Mouse (Mus musculus) heart, embryonic 11.5 days (tissue): ENCODE data around the gene Las1l. TPM values are rescaled to one million over a fixed set of nuclear protein-coding genes. Genes with fewer than 3 reads are reported as not detected.
"Not testable (repeated sequence)": the region's sequence is repeated elsewhere in the genome, so short reads cannot be mapped to it uniquely, and the experiment has no call there.

Experiments used
- ATAC-seq: fragments of 200-750 bp; cut with Nextera tagmentation; replicated peaks from 2 replicates; pipeline ENCODE4 v1.8.0; 2017; ENCODE audit warnings: moderate library complexity; ENCODE audit not compliant: insufficient number of reproducible peaks, low FRiP score, low TSS enrichment
- H3K27ac ChIP-seq: fragments of 300-500 bp; sonication (generic); 2 replicates; pipeline ENCODE4 v1.5.1; 2014; ENCODE audit warnings: mild to moderate bottlenecking, low read depth, low read length
- H3K27me3 ChIP-seq: fragments of 300-500 bp; sonication (generic); 2 replicates; pipeline ENCODE4 v1.6.1; 2014; ENCODE audit warnings: mild to moderate bottlenecking, low read length, mixed read lengths; ENCODE audit not compliant: control insufficient read depth, insufficient read depth
- H3K36me3 ChIP-seq: fragments of 300-500 bp; sonication (generic); 2 replicates; pipeline ENCODE4 v1.6.1; 2014; ENCODE audit warnings: mild to moderate bottlenecking, low read length, moderate library complexity, mixed read lengths; ENCODE audit not compliant: control insufficient read depth, insufficient read depth
- H3K4me1 ChIP-seq: fragments of 300-500 bp; sonication (generic); 2 replicates; pipeline ENCODE4 v1.6.1; 2014; ENCODE audit warnings: low read length; ENCODE audit not compliant: control insufficient read depth, insufficient read depth
- H3K4me2 ChIP-seq: fragments of 300-500 bp; sonication (generic); 2 replicates; pipeline ENCODE4 v1.6.1; 2014; ENCODE audit warnings: mild to moderate bottlenecking, moderate library complexity
- H3K4me3 ChIP-seq: fragments of 300-500 bp; sonication (generic); 2 replicates; pipeline ENCODE4 v1.5.1; 2014; ENCODE audit warnings: low read depth, low read length
- H3K9ac ChIP-seq: fragments of 300-500 bp; sonication (generic); 2 replicates; pipeline ENCODE4 v1.6.1; 2014; ENCODE audit warnings: mild to moderate bottlenecking, low read depth, low read length, moderate library complexity
- H3K9me3 ChIP-seq: fragments of 300-500 bp; sonication (generic); replicated peaks from 2 replicates; pipeline ENCODE4 v1.6.1; 2016; ENCODE audit warnings: low read length; ENCODE audit not compliant: control insufficient read depth
- WGBS: fragments of 180-500 bp; shearing (Covaris S2); extraction: QIAGEN DNeasy Blood & Tissue Kit; methylation state at CpG from one replicate; pipeline ENCODE4 v1.1.7; 2014; ENCODE audit not compliant: insufficient replicate concordance; 5-methylcytosine and 5-hydroxymethylcytosine counted together
- polyA plus RNA-seq: library from polyadenylated mRNA; unstranded; fragments of >200 nt; fragmentation: Nextera tagmentation; extraction: Ambion mirVana; gene quantifications from 2 replicates; pipeline ENCODE4 v1.2.1, GENCODE M21; 2014

The Las1l gene
- polyA plus RNA-seq, 1 experiment from 2014 or later = 34.2 TPM

DNA sequence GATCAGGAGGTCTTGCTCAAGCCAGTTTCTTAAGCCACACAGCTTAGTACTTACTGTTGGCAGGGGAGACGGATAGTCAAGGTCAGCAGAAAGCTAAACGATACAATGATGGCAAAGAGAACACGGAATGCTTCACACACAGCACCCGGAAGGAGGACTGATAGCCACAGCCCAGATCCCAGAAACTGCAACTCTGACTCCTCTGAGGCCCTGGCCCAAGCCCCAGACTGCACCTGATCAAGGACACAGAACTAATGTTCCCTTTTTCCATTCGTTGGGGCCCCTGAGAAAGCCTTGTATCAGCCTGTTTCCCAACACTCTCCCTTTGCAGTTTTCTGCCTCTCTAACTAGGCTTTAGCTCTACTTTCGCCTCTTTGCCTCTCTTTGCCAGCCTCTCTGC lies 8.3 kb upstream of the Las1l start:
- no peak overlapping the region for H3K27ac ChIP-seq

DNA sequence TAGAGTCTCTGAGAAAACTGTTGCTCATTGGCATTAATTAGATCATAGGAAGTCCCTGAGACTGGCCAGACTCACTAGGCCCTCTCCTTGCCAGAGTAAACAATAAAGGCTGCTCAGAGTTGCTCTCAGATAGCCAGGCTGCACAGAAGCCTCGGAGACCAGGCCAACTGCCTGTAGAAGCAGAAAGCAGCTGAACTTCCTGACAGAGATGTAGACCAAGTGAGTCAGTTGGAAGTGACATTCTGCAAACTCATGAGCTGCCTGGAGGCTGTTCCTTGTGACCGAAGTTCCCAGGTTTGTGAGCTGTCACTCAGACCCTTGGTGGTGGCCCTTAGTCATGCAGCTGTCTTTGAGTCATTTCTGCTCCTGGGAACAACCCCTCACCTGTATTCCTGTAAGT lies 6.6 kb upstream of the Las1l start:
- no peak overlapping the region for H3K27ac ChIP-seq
- H3K9ac ChIP-seq = no peak overlapping the region
- no peaks in the 10 kb centered on the region for H3K9me3 ChIP-seq
- WGBS = 61% methylated on average over 2 of the region's 2 CpGs
- H3K36me3 ChIP-seq = no peaks in the 10 kb centered on the region
- H3K4me3 ChIP-seq = no peak overlapping the region
- H3K4me1 ChIP-seq = no peaks in the 10 kb centered on the region
- no peaks in the 10 kb centered on the region for H3K27me3 ChIP-seq
- ATAC-seq = no peak
- no peak overlapping the region for H3K4me2 ChIP-seq

More for the DNA sequence above, 8.3 kb upstream of the Las1l start:
- no peaks in the 10 kb centered on the region for H3K4me1 ChIP-seq
- H3K9me3 ChIP-seq = no peaks in the 10 kb centered on the region
- ATAC-seq = no peak
- H3K9ac ChIP-seq = no peak overlapping the region
- no peaks in the 10 kb centered on the region for H3K27me3 ChIP-seq
- whole genome bisulfite sequencing = 71% methylated on average over 6 of the region's 6 CpGs
- H3K4me2 ChIP-seq = no peak overlapping the region
- no peak overlapping the region for H3K4me3 ChIP-seq
- no peaks in the 10 kb centered on the region for H3K36me3 ChIP-seq

GRCm38 (mm10) chrX:95957461-95957860 lies 699 bp upstream of the Las1l start:
- H3K27ac ChIP-seq, H3K9ac ChIP-seq, H3K9me3 ChIP-seq, H3K36me3 ChIP-seq, H3K4me1 ChIP-seq, ATAC-seq, H3K27me3 ChIP-seq: not testable (repeated sequence)
- 39% methylated on average over 11 of the region's 11 CpGs for WGBS
- Histone ChIP-seq H3K4me3 (peak overlapping the region; percentile 28), H3K4me2 (peak overlapping the region; percentile 56)

- Histone ChIP-seq H3K4me1 (no peaks in the 10 kb centered on the region), H3K4me2 (no peak overlapping the region), H3K27ac (no peak overlapping the region), H3K9ac (no peak overlapping the region), H3K36me3 (no peaks in the 10 kb centered on the region), H3K9me3 (no peaks in the 10 kb centered on the region), H3K4me3 (no peak overlapping the region), H3K27me3 (no peaks in the 10 kb centered on the region)
- WGBS = 54% methylated on average over 3 of the region's 3 CpGs
- ATAC-seq = no peak
These were observed 6.0 kb downstream of the Las1l start for GRCm38 (mm10) chrX:95950776-95951175.

GRCm38 (mm10) chrX:95948135-95948534 lies 8.6 kb downstream of the Las1l start:
- Histone ChIP-seq H3K27me3 (no peaks in the 10 kb centered on the region), H3K36me3 (no peaks in the 10 kb centered on the region), H3K9me3 (no peaks in the 10 kb centered on the region), H3K4me3 (no peak overlapping the region), H3K9ac (no peak overlapping the region), H3K4me2 (no peak overlapping the region), H3K4me1 (no peaks in the 10 kb centered on the region), H3K27ac (no peak overlapping the region)
- no peak for ATAC-seq
- 78% methylated on average over 4 of the region's 4 CpGs for WGBS

DNA sequence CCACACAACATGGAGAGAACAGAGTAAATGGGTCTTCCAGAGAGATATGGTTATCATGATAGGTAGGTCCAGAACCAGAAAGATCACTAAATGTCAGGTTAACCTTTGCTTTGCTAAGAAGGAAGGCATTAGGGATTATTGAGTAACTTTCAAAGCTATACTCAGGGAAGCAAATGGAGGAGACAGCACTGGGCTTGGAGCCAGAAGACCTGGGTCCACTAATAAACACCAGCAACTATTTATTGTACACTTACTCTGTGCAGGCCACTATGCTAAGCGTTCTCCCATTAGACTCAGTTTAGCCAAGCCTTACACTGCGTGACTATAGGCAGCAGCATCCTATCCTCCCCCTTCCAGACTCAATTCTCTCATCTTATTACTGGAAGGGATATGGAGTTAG lies 11.3 kb downstream of the Las1l start:
- Histone ChIP-seq H3K27me3 (no peaks in the 10 kb centered on the region), H3K4me3 (no peak overlapping the region), H3K27ac (no peak overlapping the region), H3K4me1 (no peaks in the 10 kb centered on the region), H3K36me3 (no peaks in the 10 kb centered on the region), H3K4me2 (no peak overlapping the region), H3K9me3 (no peaks in the 10 kb centered on the region), H3K9ac (no peak overlapping the region)
- ATAC-seq = no peak
- WGBS = 88% methylated on average over 2 of the region's 2 CpGs

DNA sequence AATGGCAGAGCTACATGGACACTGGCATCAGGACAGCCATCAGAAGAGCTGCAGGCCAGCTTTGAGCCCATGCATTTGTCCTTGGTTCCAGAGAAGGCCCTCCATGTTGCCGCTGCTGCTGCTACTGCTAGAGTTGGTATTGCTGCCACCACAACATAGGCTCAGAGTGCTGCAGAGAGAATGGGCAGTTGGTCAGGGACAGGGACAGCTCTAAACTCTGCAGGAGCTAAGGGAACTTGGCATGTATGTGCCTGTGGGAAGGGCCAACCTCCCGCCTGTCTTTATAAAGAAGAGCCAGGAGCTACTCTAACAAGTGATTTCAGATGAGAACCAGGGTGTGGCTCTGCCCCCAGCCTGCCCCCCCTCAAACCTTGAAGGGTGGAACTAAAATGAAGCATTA lies 21.3 kb downstream of the Las1l start:
- H3K4me1 ChIP-seq = no peaks in the 10 kb centered on the region
- H3K27me3 ChIP-seq = no peaks in the 10 kb centered on the region
- no peak overlapping the region for H3K4me3 ChIP-seq
- ATAC-seq = no peak
- H3K9me3 ChIP-seq = no peaks in the 10 kb centered on the region
- no peaks in the 10 kb centered on the region for H3K36me3 ChIP-seq
- no peak overlapping the region for H3K27ac ChIP-seq
- no peak overlapping the region for H3K9ac ChIP-seq
- WGBS = 90% methylated on average over 2 of the region's 2 CpGs
- H3K4me2 ChIP-seq = no peak overlapping the region

GRCm38 (mm10) chrX:95902716-95903115 lies 54.0 kb downstream of the Las1l start:
- Histone ChIP-seq H3K9me3 (no peaks in the 10 kb centered on the region), H3K27ac (no peak overlapping the region), H3K27me3 (no peaks in the 10 kb centered on the region), H3K4me3 (no peak overlapping the region), H3K4me1 (no peaks in the 10 kb centered on the region), H3K36me3 (no peaks in the 10 kb centered on the region), H3K4me2 (no peak overlapping the region), H3K9ac (no peak overlapping the region)
- no peak for ATAC-seq
- WGBS = 66% methylated on average over 3 of the region's 3 CpGs
